Mouse (Mus musculus): Measurements from ENCODE around the gene Galnt7.

Galnt7 gene

DNA sequence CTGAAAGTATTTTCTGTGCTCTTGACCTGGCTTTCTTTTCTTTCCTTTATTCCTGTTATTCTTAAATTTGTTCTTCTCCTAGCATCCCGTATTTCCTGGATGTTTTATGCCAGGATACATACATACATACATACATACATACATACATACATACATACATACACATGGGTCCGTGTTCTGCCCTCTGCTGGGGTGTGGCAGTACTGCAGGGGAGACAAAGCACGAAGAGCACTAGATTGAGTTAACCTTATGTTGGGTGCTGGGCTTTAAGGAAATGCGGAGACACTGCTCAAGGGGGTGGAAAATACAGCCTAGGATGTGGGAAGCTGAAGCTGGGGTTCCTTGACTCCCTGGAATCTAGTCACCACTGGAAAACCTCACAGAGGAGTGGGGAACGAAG lies 149.2 kb downstream of the Galnt7 start:
- DNase-seq (ENCODE audit: low read depth in 1 of 2, low spot score in 2 of 2) = peak in 1 of 2 experiments; percentile 67

DNA sequence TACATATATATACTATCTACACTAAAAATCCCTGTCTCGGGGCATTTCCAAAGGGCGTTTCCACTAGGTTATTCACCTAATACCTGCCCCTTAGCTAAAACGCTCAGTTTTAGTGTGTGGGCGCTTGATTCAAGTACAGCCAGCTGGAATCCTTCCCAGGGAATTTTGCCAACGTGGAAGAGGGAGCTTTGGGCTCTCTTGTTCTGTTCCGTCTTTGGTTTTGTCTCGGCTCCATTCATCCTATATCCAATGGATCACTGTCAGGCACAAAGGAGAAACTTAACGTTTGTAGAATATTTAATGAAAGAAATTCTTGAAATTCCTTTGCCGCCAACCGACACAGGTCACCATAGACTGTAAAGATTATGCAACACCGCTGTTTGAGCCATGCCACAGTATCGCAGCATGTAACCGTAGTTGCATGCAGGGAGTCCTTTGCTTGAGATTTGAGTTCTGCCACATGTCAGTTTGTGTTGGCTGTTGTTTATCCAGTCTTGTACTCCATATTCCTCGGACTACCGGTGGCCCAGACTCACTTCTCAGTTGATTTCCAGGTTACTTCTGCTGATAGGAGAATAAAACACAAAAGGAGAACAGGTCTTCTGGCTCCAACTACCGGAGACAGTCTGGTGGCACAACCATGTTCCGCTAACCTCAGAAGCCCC lies 153.9 kb downstream of the Galnt7 start:
- no peak for DNase-seq (ENCODE audit: low read depth in 1 of 2, low spot score in 2 of 2)

DNA sequence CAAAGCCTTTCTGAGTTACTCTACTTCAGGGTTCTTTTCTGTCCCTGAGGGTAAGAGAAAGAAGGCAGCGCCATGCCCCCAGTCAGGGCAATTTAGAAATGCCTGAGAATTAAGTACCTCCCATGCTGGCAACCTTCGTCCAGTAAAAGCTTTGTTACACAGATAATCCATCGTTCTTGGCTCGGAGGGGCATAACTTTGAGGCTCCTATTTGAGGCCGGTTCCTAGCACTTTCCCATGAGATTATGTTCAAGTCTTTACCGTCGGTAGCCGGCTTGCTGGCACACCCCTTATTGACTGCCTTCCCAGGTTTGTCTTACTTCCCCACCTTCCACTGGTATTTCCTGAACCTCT lies 154.4 kb downstream of the Galnt7 start:
- DNase-seq (ENCODE audit: low read depth in 1 of 2, low spot score in 2 of 2) = no peak

DNA sequence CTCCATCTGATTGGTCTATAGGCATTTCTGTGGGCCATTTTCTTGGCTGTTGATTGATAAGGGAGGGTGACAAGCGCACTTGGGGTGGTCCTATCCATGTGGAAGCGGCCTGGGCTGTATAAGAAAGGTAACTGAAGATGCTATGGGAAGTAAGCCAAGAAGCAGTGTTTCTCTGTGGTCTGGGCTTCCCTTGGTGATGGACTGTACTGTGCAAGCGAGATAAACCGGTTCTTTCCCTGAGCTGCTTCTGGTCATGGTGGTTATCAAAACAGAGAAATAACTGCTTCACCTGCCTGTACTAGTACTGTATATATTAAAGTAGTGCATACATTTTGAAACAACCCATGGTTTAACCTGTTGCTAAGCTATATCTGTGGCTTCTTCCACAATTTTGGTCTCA lies 161.0 kb downstream of the Galnt7 start:
- no peak for DNase-seq (ENCODE audit: low read depth in 1 of 2, low spot score in 2 of 2)

GRCm38 (mm10) chr8:57489896-57490295 lies 162.9 kb downstream of the Galnt7 start:
- DNase-seq (ENCODE audit: low read depth in 1 of 2, low spot score in 2 of 2) = no peak

DNA sequence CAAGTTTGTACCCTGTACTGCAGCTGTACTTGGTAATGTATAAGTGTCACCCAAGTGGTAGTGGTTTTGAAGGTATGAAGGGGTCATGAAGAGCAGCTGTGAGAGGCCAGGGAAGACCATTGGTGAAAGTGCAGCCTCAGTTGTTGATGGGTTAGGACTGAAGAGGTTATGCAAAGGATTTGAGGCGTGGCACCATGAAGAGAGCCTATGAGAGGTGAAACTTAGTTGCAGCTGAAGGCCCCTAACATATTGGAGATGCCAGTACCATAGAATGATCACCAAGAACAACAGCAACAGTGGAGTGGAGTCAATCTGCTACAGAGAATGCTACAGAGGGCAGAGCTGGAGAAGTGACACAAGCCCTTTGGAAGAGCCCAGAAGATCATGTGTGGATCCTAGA lies 163.5 kb downstream of the Galnt7 start:
- no peak for DNase-seq (ENCODE audit: low read depth in 1 of 2, low spot score in 2 of 2)

DNA sequence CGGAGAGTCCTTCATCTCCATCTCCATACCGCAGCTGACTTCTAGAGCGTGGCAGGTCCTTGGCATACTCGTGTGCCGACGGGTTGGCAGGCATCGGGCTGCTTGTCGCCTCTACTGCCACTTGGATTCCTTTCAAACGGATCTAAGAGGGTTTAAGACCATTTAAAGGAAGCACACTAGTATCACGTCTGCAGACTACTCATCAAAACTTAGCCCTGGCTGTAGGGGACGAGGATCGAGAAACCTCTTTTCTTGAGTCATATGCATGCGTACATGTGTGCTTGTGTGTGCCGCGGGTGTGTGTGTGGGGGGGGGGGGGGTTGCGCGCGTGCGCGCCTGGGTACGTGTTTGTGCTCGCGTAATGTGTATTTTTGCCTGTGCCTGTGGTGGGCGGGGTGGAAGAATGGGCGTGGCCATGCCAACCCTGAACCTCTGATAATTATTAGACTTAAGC lies 164.5 kb downstream of the Galnt7 start:
- DNase-seq (ENCODE audit: low read depth in 1 of 2, low spot score in 2 of 2) = peak in 1 of 2 experiments; percentile 34

GRCm38 (mm10) chr8:57487441-57488155 lies 165.2 kb downstream of the Galnt7 start, which contains the start of gene Sap30:
Gene Sap30, minus strand, starts transcription at chr8:57487860.
- DNase-seq (ENCODE audit: low read depth in 1 of 2, low spot score in 2 of 2) = peak; percentile 96

DNA sequence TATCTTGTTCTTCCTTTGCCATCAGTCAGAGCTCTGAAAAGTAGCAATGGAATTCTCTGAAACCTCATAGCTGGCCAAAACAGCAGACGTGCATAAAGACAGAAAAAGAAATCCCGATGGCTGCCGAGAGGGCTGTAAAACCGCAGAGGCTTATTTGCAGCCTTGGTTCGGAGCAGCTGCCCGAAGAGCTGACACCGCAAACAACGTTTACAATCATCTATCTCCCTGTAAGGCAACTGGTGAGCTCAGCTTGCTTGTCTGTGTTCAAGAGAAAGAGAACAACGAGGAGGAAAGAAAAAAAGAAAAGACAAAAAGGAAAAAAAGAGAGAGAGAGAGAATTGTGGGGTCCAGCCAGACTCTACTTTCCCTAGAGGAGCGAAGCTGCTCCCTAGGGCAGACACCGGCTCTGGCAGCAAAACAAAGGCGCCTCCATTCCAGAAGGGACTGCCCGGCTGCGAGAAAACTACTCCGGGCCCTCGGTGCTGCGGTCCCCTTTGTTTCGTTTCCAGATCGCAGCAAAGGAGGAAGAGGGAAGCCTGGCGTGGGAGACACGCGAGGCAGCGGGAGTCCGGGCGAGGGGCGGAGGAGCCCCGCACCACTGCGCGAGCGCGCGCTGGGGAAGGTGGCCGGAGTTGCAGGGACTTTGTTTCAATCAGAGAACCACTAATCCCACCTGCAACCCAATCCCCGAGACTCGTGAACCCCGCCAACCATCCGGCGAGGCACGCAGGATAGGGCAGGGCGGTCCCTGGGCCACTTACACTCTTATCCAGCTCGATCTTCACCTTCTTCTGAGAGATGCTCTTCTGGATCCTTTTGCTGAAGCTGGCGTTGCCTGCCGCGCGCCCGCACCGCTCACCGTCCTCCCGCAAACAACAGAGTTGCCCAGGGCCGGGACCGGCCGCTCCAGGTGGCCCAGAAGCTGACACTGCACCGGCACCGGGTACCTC lies 166.1 kb downstream of the Galnt7 start:
- peak in 1 of 2 experiments; percentile 34 for DNase-seq (ENCODE audit: low read depth in 1 of 2, low spot score in 2 of 2)

GRCm38 (mm10) chr8:57480606-57481005 lies 172.2 kb downstream of the Galnt7 start:
- DNase-seq (ENCODE audit: low read depth in 1 of 2, low spot score in 2 of 2) = no peak

DNA sequence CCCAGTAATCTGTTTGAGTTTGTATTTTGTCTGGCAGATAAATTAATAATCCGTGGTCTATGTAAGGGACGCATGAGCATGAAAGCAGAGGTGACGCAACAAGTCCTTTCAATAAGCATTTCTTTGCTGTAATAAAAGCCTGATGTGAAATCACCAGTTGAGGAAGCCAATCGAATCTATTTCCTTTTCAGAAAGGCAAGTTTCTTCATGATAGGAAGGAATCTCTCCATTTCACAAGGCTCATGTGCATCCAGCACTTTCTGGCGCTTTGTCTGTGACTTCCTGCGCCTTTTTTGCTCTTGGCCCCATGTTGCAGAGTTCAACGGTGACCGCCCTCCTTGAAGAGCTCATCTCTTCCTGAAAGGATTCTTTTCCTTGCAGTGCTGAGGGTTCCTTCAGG lies 173.1 kb downstream of the Galnt7 start:
- no peak for DNase-seq (ENCODE audit: low read depth in 1 of 2, low spot score in 2 of 2)

DNA sequence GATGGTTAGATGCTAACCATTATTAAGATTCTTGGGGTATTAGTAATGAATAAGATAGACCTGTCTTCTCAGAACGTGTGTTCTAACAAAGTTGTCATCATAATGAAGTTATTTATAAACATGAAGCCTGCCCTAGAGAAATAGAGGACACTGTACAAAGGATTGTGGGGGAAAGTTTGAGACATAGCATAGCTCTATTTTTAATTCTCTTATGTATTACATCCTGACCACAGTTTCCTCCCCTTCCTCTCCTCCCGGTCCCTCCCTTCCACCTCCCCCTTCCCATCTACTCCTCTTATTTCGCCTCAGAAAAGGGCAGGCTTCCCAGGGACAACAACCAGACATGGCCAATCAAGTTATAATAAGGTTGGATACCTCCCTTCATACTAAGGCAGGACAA lies 174.4 kb downstream of the Galnt7 start:
- DNase-seq (ENCODE audit: low read depth in 1 of 2, low spot score in 2 of 2) = no peak

Data from monocyte, adult 2 months (primary cell).